Mouse (Mus musculus) spleen, adult 2 months (tissue): ENCODE results near the gene Gm10639.
"Not testable (repeated sequence)": the region's sequence is repeated elsewhere in the genome, so short reads cannot be mapped to it uniquely, and the experiment has no call there.

ENCODE experiments used
- CTCF ChIP-seq: fragments of 200-500 bp; IDR thresholded peaks from 2 replicates; pipeline ENCODE4 v1.5.1; 2011; ENCODE audit warnings: mild to moderate bottlenecking, inconsistent platforms; ENCODE audit not compliant: insufficient read depth, insufficient read length, insufficient replicate concordance; ENCODE audit errors: extremely low read depth
- POLR2A ChIP-seq: fragments of 200-500 bp; IDR thresholded peaks from 2 replicates; pipeline ENCODE4 v1.6.1; 2011; ENCODE audit warnings: low read depth, low read length, inconsistent platforms

- TF ChIP-seq POLR2A, CTCF: not testable (repeated sequence)
These were observed 47.3 kb downstream of the Gm10639 start for GRCm38 (mm10) chr9:78337050-78337449.
